Mouse (Mus musculus) common myeloid progenitor, adult 5-6 weeks (primary cell): ENCODE measurements at regions not wholly inside any gene's neighbourhood (a gene's known extent, or its start where the extent isn't known, plus 50 kb on each side); places are given as distances from the start of the nearest gene placed in this dataset.

Experiments
- ATAC-seq: replicated peaks from 2 replicates; pipeline ENCODE4 v1.8.0; 2016; ENCODE audit warnings: low read depth, mild to moderate bottlenecking, moderate TSS enrichment, inconsistent platforms; ENCODE audit not compliant: poor library complexity, severe bottlenecking

DNA sequence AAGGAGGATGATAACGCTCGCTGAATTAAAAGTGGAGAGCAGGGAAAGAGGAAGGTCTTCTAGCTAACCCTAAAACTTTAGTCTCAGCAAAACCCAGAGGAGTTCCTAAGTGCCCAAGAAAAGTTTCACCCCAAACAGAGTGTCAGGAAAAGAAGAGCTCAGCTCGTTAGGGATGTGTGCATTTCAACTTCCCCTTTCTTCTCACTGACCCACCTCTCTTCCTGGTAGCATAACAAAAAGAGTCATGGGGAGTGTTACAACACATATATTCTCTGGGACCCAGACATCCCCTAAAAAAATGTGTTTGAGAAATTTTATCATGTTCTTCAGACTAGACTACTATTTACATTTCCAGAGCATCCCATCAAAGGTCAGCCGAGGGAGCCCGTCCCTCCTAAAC lies 432.6 kb downstream of the Mctp2 start:
- ATAC-seq = peak; percentile 89

DNA sequence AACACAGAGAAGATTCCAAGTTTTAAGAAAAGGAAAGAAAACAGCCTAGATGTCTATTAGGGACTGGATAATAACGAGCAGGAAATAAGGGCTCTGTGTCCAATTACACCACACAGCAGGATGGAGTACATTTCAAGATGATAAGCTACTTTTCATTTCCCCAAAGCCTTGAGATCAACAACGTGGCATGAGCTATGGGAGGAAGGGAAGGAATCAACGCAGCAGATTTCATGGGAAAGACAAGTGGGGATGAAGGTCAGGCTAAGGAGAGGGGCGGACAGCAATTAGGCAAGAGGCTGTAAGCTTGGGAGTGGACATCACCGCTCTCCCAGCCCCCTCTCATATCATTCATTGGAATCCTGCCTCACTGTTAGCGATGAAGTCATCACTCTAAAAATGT lies 433.5 kb downstream of the Mctp2 start:
- ATAC-seq = no peak

DNA sequence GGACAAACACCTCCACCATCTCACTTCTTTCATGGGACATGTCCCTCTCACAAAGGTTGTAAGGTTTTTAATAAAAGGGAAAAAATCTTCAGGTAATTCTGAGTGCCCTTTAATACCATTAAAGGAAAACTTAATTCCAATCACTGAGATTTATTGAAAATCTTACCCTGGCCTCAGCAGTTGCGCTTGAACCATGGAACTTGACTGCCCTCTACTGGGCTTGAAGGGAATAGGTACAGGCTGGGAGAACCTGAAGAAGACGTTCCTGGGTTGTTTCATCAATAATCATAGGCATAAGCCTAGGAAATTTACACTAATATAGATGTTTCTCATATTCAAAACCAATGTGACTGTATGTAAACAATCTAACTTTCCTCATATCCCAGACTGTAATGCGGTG lies 439.3 kb downstream of the Mctp2 start:
- peak; percentile 83 for ATAC-seq

DNA sequence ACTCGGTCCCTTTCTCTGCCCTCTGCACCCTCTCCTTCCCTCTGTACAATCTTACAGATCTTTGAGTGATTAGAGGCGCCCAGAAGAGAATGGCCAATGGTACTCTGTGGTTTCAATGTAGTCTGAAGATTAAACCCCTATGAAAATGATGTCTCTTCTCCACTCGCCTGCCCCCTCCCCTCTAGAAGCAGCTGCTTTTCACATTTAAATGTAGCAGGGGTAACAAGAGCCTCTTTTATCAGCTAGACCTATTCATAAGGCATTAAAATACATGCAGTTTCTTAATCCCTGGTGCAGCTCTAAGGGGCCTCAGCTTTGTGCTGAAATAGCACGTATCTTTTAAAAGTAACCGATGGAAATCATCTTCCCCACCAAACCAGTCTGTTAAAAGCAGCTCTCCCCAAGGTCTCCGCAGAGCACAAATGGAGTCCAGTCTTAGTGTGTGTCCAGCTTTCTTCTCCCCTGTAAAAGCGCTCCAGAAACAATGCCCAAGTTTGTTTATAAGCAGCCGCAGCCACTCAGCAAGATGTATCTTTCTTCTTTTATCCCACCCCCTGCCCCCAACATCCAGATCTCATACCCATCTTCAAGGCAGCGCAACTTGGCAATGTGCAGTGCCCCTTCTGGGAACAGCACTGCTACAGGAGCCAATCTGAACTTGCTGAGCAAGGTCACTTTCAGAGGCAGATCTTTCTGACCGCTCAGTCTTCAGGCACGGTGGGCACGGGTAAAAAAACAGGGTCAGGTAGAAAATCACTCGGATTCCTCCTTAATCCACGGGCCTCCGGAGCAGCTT lies 440.8 kb downstream of the Mctp2 start:
- no peak for ATAC-seq

DNA sequence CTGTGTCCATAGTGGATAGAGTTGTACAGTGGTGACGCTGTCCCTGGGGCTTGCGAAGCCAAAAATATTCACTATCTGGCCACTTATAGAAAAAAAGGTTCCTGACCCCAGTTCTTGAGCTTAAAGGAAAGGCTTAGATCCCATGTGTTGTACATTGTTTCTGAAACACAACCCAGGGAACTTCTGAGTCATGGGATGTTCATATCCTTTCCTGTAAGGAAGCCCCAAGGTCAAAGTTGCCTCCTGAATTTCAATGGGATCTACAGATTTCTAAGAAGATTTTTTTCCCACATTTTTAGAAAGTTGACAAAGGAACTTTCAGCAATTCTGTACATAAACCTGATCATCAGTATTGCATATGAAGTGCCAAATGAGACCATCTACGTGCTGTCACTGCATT lies 453.5 kb downstream of the Mctp2 start:
- no peak for ATAC-seq

DNA sequence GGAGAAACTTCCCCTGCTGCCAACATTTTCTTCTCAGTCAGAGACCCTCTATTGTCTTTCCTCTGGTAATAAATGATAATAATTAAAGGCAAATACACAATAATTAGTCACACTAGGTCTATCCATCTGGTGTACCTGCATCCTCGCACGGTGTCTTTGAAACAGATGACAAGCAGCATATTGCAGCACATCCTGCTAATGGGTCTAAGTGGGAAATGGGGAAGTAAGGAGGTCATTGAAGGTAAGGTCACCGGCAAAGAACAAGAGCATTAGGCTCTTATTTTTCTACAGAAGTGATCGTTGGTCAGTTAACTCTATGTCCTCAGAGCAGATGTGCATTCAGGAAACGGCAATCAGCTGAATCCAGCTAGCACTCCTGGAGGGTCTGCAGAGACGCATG lies 457.2 kb downstream of the Mctp2 start:
- no peak for ATAC-seq

DNA sequence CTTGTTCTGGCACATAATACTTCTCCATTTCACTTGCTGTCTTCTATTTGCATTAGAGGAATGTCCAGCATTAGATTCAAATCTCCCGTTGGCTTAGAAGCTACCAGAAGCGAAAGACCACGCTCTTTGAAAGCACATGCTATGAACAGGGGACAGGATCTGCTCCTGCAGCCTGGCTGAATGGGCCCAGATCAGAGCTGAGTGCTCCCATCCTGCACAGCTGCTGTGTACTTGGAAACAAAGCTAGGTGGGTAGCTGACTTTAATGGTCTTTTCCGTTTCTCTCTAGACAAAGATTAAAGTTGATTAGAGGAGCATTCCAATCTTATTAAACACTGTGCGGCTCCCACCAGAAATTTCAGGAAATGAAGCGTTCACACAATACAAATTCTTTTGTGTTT lies 468.6 kb downstream of the Mctp2 start:
- ATAC-seq = no peak

DNA sequence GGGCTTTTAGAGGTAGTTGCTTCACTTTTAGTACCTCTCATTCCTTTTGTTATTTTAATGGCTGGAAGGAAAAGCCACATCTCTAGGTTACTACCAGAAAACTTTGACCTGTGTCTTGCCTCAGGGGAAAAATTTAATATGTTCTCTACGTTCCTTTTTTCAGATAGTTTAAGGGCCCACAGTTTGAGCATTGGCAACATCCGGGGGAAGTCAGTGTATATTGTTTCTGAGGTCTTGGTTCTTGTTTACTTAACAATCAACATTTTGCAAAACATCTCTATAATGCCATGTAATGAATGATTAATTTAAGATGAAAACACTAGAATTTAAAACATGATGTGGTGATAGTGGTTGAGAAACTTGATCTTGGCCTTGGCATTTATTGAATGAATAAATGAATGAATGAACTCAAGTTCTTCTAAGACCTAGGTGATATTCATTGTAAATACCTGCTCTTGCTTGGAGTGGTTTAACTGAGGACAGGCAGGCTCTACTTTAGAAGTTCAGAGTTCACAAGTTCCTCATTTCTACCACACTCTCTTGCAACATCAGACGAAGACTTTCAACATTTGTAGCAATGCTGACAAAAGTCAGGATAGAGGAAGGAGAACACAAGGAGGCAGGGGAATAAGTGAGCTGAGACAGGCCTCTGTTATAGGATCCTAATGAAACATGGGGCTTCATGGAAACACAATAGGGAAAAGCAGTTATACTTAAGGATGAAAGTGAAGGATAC lies 474.4 kb downstream of the Mctp2 start:
- peak; percentile 66; the same call in 1 of the 2 replicates for ATAC-seq

DNA sequence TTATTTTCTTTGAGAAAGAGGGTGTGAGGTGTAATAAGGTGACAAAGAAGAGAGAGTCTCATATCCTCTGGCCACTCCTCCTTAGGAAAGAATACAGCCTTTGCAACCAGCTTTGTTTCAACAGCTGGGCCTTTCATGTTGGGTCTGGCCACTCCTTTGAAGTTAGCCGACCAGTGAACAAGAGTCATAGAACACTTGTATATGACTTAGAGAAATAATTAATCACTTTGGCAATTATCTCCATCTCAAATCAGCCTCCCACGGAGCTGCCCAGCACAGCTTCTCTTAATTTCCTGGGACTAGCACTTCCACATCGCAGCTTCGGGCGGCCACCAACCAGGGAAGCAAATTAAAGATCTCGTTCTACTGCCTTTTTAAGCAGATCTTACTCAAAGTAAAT lies 476.8 kb downstream of the Mctp2 start:
- no peak for ATAC-seq

DNA sequence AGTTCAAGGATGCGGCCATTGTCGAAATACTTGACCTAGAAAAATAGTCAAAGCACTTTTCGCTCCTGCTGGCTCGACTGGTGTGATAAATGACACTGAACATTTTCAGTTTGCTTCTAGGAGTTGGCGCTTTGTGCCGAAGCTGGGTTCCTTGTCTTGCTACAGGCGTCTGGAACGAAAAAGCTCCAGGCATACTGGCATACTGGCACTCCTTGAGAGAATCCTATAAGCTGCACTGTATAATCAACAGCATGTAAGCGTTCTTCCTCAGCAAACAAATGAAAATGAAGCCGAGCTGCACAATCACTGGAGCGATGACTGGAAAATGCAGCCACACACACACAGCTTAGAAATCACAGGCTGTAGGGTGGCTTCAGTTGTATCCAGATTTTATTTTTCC lies 464.9 kb upstream of the Gm10295 start:
- no peak for ATAC-seq

DNA sequence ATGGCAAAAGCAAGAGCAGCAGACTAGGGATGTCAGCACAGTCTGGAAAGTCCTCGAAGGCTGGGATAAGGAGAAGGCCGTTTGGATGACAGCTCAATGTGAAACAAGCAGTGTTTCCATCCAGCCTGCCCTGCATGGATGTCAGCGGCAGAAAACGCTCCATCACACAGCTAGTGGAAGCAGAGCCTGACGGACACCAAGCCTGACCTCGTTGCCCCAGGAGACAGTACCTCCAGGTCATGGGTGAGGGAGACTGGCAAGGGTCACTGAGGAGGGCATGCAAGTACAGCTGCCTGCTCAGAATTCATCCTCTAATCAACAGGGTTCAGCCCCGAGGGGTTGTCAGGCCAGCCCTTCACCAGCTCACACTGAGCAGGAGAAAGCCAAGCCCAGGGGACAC lies 442.9 kb upstream of the Gm10295 start:
- ATAC-seq = no peak

DNA sequence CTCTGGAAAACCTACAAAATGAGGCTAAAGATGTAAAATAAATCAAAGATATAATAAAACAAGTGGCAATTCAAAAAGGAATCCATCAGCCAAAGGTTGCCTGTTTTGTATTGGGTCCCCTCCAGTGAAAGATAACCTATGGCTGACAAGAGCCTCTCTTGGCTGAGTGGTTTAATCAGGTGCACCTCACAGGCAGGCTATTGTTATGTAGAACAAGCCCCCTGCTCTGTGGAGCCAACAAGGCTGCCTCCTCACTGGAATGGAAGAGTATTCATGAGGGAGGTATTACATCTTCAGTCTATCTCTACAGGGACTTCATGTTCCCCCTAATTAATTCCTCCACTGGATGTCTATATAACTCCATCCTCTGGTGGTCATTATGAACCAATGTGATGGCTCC lies 437.1 kb upstream of the Gm10295 start:
- ATAC-seq = no peak

DNA sequence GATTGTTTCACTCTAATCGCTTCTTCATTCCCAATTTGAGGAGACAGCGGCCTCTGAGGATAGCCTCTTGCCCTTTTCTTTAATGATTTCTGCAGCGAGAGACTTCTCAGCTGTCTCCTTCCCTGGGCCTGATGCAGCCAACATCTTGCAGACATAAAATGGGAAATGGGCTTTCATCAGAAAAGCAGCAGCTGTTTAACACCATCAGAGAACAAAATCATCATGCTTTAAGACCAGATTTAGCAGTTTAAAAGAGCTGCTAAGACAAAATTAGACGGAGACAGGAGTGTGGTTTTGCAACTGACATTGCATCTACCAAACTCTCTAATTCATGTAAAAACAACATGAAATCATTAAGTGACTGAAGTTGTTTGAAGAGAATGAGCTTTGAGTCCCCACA lies 431.2 kb upstream of the Gm10295 start:
- no peak for ATAC-seq

DNA sequence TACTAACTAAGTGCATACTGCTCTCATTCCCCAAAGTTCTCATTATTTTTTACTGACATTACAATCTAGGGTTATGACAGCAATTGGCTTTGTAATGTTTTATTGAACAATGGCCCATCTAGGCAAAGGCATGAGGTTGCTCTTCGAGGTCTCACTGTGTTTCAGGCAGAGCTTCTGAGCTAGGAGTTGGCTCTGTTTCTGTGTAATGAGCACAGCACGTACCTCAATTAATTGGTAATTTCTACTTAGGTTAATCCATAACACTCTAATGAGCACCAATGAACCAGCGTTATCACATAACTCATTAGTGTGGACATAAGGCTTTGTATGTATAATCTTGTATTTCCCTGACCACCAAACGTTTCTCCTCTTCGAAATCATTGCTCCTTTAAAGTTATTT lies 398.6 kb upstream of the Gm10295 start:
- ATAC-seq = no peak

DNA sequence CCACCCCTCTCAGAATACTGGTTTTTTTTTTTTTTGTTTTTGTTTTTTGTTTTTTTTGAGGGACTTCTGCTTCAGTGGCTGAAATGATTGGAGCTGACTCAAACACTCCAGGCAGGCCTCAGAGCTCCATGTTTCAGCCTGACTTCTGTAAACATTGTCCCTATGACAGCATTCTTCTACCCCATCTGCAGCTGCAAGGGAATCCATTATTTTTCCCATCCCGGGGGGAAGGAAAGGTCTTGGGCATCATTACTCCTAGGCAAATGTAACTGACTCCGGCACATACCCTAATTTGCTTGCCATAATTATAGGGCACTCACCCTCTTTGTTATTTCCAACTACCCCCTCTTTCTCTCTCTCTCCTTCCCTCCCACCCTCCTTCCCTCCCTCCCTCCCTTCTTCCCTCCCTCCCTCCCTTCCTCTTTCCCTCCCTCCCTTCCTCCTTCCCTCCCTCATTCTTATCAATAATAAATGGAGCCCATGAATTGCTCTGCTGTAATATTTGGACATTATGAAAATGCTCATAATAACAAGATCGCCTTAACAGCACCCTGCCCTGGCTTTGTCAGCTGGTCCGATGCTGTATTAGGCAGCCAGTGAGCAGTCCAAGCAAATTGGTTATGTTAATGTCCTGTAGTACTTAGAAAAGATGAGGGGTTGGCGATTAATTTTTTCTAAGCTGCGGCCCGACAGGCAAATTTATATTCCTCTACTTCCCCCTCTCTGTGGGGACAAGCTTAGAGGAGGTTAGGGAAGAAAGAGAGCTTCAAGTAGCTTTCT lies 395.0 kb upstream of the Gm10295 start:
- ATAC-seq = no peak

DNA sequence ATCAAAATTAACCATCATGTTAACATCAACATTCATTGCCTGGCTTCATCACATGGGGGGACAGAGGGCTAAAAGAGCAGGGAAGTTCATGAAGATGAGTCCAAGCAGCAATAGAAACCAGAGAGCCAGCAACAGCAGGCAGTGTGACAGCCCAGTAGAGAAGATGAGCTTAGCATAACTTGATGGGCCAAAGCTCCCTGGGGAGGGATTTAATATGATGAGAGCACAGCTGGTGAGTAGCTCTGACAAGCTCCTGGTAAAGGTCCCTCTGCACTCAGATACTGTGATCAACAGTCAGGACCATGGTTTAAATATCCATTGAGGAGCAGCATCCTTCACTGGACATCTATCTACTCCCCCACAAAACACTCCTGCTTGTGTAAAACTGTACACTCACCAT lies 377.2 kb upstream of the Gm10295 start:
- ATAC-seq = no peak

DNA sequence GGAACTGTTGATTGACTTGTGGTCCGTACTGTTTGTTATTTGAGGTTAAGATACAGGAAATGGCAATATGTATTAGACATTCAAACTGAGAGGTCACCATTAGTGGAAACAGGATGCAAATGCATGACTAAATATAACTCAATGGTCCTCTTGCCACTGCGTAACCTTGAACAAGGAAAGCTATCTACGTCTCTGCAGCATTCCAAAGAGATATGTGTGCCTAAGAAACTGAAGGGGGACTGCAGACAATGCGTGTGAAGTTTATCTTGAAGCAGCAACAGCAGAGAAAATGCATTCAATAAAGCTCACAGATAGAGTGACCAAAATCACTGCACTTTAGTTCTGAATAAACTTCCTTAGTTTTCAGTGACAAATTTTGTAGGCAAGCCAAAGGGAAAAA lies 356.9 kb upstream of the Gm10295 start:
- no peak for ATAC-seq

DNA sequence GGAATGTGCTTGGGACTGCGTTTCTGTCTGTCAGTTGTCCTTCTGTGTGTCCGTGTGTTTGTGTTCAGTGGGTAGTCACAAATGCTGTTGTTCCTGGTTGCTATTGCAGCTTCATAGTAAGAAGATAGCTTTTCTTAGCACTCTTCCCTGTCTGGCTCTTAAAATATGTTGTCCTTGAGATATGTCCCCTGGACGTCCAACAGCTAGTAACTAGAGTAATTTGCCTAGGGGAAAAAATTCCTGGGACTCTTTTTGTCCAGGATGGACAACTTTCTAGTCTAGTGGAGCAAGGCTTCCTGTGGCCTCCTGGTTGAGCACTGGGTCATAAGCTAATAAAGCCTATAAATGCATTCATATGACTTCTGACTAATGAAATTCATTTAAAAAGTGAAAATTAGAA lies 354.9 kb upstream of the Gm10295 start:
- ATAC-seq = no peak

DNA sequence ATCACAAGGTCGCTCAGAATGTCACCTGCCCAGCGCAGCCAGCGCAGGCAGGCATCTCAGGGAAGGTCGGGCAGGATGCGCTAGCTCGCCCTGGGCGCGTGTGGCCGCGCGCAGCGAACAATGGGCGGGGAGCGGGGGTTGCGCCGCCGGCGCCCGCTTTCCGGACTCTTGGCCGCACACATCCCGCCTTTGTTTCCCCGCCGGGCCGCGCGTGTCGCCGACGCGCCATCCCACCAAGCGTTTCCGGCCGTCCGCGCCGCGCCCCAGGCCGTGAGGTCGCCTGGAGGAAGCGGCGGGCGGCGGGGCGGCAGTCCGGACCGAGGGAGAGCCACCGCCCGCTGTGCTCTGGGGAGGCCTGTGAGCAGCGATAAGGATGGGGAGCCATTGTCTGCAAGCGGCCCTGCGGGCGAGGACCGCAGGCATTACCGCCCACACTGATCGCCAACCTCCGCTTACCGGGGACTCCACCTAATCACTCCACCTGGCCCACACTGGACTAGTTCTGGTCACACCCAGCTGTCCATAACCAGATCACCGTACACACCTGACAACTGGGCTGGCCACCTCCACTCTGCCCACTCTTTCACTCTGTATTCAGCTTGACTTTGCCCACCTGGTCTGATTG lies 354.3 kb upstream of the Gm10295 start:
- peak; percentile 93 for ATAC-seq

DNA sequence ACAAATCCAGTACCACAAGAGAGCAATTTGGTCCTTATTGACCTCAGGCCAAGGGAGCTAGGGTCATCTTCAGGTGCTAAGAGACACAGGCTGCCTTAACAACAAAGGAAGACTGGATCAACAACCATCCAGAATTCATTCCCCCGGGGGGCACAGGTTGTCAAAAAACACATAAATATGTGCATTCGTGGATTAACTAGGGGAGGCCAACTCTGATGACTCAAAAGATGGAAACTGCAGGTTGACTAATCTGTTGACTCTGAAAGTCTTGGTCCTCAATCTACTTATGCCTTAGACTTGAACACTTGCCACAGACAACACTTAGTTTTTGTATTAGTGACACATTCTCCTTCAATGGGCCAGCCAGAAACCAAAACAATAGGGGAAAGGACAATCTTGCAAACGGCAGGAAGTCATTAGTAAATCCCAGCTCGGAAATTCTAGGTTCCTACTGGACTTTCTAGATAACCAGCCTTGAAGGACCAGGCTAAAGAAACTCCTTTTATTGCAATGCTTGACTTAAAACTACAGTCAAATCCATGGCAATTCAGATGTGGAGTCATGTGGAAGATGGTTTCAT lies 353.5 kb upstream of the Gm10295 start:
- ATAC-seq = no peak
